Mouse (Mus musculus) heart, embryonic 10.5 days (tissue): ENCODE results near the gene Vtn. TPM values are rescaled to one million over a fixed set of nuclear protein-coding genes. Genes with fewer than 3 reads are reported as not detected.
A peak's percentile ranks its signal among the peaks of the same experiment; 100 is the strongest.

Experiments used
- DNase-seq: peaks from one replicate; pipeline ENCODE4 v3.0.0-alpha.2; 2017; ENCODE audit warnings: low spot score
- H3K27ac ChIP-seq: fragments of 300-500 bp; sonication (generic); 2 replicates; pipeline ENCODE4 v1.5.1; 2016; ENCODE audit warnings: mild to moderate bottlenecking
- H3K27me3 ChIP-seq: fragments of 300-500 bp; sonication (generic); 2 replicates; pipeline ENCODE4 v1.6.1; 2016; ENCODE audit warnings: mild to moderate bottlenecking; ENCODE audit not compliant: poor library complexity, insufficient read depth, severe bottlenecking
- H3K36me3 ChIP-seq: fragments of 300-500 bp; sonication (generic); 2 replicates; pipeline ENCODE4 v1.6.1; 2016; ENCODE audit warnings: mild to moderate bottlenecking, moderate library complexity
- H3K4me1 ChIP-seq: fragments of 300-500 bp; sonication (generic); 2 replicates; pipeline ENCODE4 v1.6.1; 2016; ENCODE audit warnings: mild to moderate bottlenecking
- H3K4me3 ChIP-seq: fragments of 300-500 bp; sonication (generic); 2 replicates; pipeline ENCODE4 v1.5.1; 2016; ENCODE audit warnings: mild to moderate bottlenecking, moderate library complexity
- H3K9me3 ChIP-seq: fragments of 300-500 bp; sonication (generic); 2 replicates; pipeline ENCODE4 v1.6.1; 2016; ENCODE audit warnings: mild to moderate bottlenecking, moderate library complexity
- WGBS: fragments of 180-500 bp; shearing (Covaris S2); methylation state at CpG from one replicate; pipeline ENCODE4 v1.1.7; 2016; 5-methylcytosine and 5-hydroxymethylcytosine counted together
- polyA plus RNA-seq: library from polyadenylated mRNA; unstranded; fragments of >200 nt; fragmentation: Nextera tagmentation; extraction: Ambion mirVana; gene quantifications from 2 replicates; pipeline ENCODE4 v1.2.1, GENCODE M21; 2016

Vtn gene
- polyA plus RNA-seq, 1 experiment from 2014 or later, result 43.5 TPM

GRCm38 (mm10) chr11:78467932-78468331 lies 31.0 kb upstream of the Vtn start:
- Histone ChIP-seq H3K36me3 (no peaks in the 10 kb centered on the region), H3K27me3 (no peaks in the 10 kb centered on the region), H3K4me3 (no peak overlapping the region), H3K9me3 (no peaks in the 10 kb centered on the region), H3K27ac (no peak overlapping the region), H3K4me1 (peaks cover 33% of the 10 kb centered on the region)
- no peak for DNase-seq
- 36% methylated on average over 3 of the region's 3 CpGs for WGBS

- Histone ChIP-seq H3K9me3 (no peaks in the 10 kb centered on the region), H3K27me3 (no peaks in the 10 kb centered on the region), H3K4me1 (peaks cover 5% of the 10 kb centered on the region), H3K36me3 (no peaks in the 10 kb centered on the region), H3K27ac (no peak overlapping the region), H3K4me3 (no peak overlapping the region)
- no peak for DNase-seq
- WGBS, result 85% methylated on average over 10 of the region's 10 CpGs
These were observed 27.4 kb upstream of the Vtn start for GRCm38 (mm10) chr11:78471326-78472103.

GRCm38 (mm10) chr11:78475289-78475688 lies 23.6 kb upstream of the Vtn start:
- H3K27me3 ChIP-seq, result peaks cover 6% of the 10 kb centered on the region; the same call in 1 of the 2 replicates
- no peak overlapping the region for H3K4me3 ChIP-seq
- no peaks in the 10 kb centered on the region for H3K36me3 ChIP-seq
- H3K27ac ChIP-seq, result no peak overlapping the region
- no peak for DNase-seq
- 74% methylated on average over 3 of the region's 3 CpGs for WGBS
- H3K9me3 ChIP-seq, result no peaks in the 10 kb centered on the region
- no peaks in the 10 kb centered on the region for H3K4me1 ChIP-seq

- H3K27me3 ChIP-seq, result peaks cover 74% of the 10 kb centered on the region
- H3K9me3 ChIP-seq, result no peaks in the 10 kb centered on the region
- H3K27ac ChIP-seq, result no peak overlapping the region
- no peak overlapping the region for H3K4me3 ChIP-seq
- DNase-seq, result no peak
- H3K36me3 ChIP-seq, result no peaks in the 10 kb centered on the region
- 48% methylated on average over 7 of the region's 7 CpGs for WGBS
- no peaks in the 10 kb centered on the region for H3K4me1 ChIP-seq
These were observed 15.3 kb upstream of the Vtn start for GRCm38 (mm10) chr11:78483639-78484038.

GRCm38 (mm10) chr11:78488168-78488567 lies 10.7 kb upstream of the Vtn start:
- H3K36me3 ChIP-seq, result no peaks in the 10 kb centered on the region
- H3K4me3 ChIP-seq, result no peak overlapping the region
- H3K27ac ChIP-seq, result no peak overlapping the region
- peaks cover 87% of the 10 kb centered on the region for H3K27me3 ChIP-seq
- no peaks in the 10 kb centered on the region for H3K9me3 ChIP-seq
- DNase-seq, result peak; percentile 86
- H3K4me1 ChIP-seq, result peaks cover 7% of the 10 kb centered on the region
- WGBS, result 5% methylated on average over 8 of the region's 8 CpGs

GRCm38 (mm10) chr11:78490781-78491241 lies 8.1 kb upstream of the Vtn start:
- Histone ChIP-seq H3K4me1 (peaks cover 7% of the 10 kb centered on the region), H3K27me3 (peaks cover 88% of the 10 kb centered on the region), H3K36me3 (no peaks in the 10 kb centered on the region), H3K9me3 (no peaks in the 10 kb centered on the region), H3K27ac (no peak overlapping the region), H3K4me3 (peak overlapping the region; percentile 50)
- no peak for DNase-seq
- 11% methylated on average over 48 of the region's 48 CpGs for WGBS

GRCm38 (mm10) chr11:78495904-78496303 lies 3.0 kb upstream of the Vtn start:
- Histone ChIP-seq H3K27me3 (peaks cover 88% of the 10 kb centered on the region), H3K27ac (no peak overlapping the region), H3K4me3 (no peak overlapping the region), H3K9me3 (no peaks in the 10 kb centered on the region), H3K36me3 (no peaks in the 10 kb centered on the region), H3K4me1 (peaks cover 16% of the 10 kb centered on the region)
- WGBS, result 4% methylated on average over 6 of the region's 6 CpGs
- no peak for DNase-seq

- no peak for DNase-seq
- WGBS, result under 1% methylated on average over 44 of the region's 44 CpGs
- peak overlapping the region; percentile 67 for H3K4me3 ChIP-seq
These were observed 1.8 kb upstream of the Vtn start for GRCm38 (mm10) chr11:78497071-78497541.

GRCm38 (mm10) chr11:78497544-78498522 lies 1.1 kb upstream of the Vtn start, which contains the start of gene Sarm1:
TSS of gene Sarm1 (minus strand) at chr11:78497754.
- Histone ChIP-seq H3K27ac (no peak within 1 kb of the TSS; the same call in 1 of the 2 replicates), H3K4me3 (peak within 1 kb of the TSS; percentile 67), H3K27me3 (peaks cover 80% of the 10 kb centered on the region), H3K36me3 (no peaks in the 10 kb centered on the region), H3K4me1 (peaks cover 14% of the 10 kb centered on the region), H3K9me3 (no peaks in the 10 kb centered on the region)
- DNase-seq, result peak; percentile 94
- WGBS, result 4% methylated on average over 36 of the region's 36 CpGs

More at GRCm38 (mm10) chr11:78497071-78497541, 1.8 kb upstream of the Vtn start:
- Histone ChIP-seq H3K27me3 (peaks cover 86% of the 10 kb centered on the region), H3K36me3 (no peaks in the 10 kb centered on the region), H3K9me3 (no peaks in the 10 kb centered on the region), H3K4me1 (peaks cover 14% of the 10 kb centered on the region), H3K27ac (no peak overlapping the region; the same call in 1 of the 2 replicates)

GRCm38 (mm10) chr11:78499543-78499942 lies 652 bp downstream of the Vtn start:
- Histone ChIP-seq H3K4me3 (no peak overlapping the region), H3K9me3 (no peaks in the 10 kb centered on the region), H3K36me3 (no peaks in the 10 kb centered on the region), H3K27me3 (peaks cover 82% of the 10 kb centered on the region), H3K27ac (no peak overlapping the region), H3K4me1 (peaks cover 14% of the 10 kb centered on the region)
- 49% methylated on average over 16 of the region's 16 CpGs for WGBS
- no peak for DNase-seq

GRCm38 (mm10) chr11:78500623-78501202 lies 1.8 kb downstream of the Vtn start:
- no peak overlapping the region for H3K27ac ChIP-seq
- peaks cover 70% of the 10 kb centered on the region for H3K27me3 ChIP-seq
- no peak for DNase-seq
- no peaks in the 10 kb centered on the region for H3K9me3 ChIP-seq
- WGBS, result 69% methylated on average over 9 of the region's 9 CpGs
- H3K4me1 ChIP-seq, result peaks cover 14% of the 10 kb centered on the region
- no peak overlapping the region for H3K4me3 ChIP-seq
- peaks cover 6% of the 10 kb centered on the region; the same call in 1 of the 2 replicates for H3K36me3 ChIP-seq

GRCm38 (mm10) chr11:78501529-78501928 lies 2.6 kb downstream of the Vtn start:
- 73% methylated on average over 20 of the region's 20 CpGs for WGBS
- H3K27me3 ChIP-seq, result peaks cover 62% of the 10 kb centered on the region
- DNase-seq, result no peak
- peaks cover 15% of the 10 kb centered on the region for H3K36me3 ChIP-seq
- no peak overlapping the region for H3K4me3 ChIP-seq
- no peaks in the 10 kb centered on the region for H3K9me3 ChIP-seq
- H3K27ac ChIP-seq, result no peak overlapping the region
- H3K4me1 ChIP-seq, result peaks cover 14% of the 10 kb centered on the region
